Mouse (Mus musculus) limb, embryonic 11.5 days (tissue): ENCODE measurements around the gene Scgn. TPM values are rescaled to one million over a fixed set of nuclear protein-coding genes. Genes with fewer than 3 reads are reported as not detected.

ENCODE experiments used
- ATAC-seq: fragments of 200-750 bp; cut with Nextera tagmentation; 2 replicates; pipeline ENCODE4 v1.8.0; 2017; ENCODE audit warnings: low read depth; ENCODE audit not compliant: insufficient number of reproducible peaks, low FRiP score, low TSS enrichment
- DNase-seq: peaks from one replicate; pipeline ENCODE4 v3.0.0-alpha.2; 2015; ENCODE audit warnings: low spot score
- H3K27ac ChIP-seq: fragments of 300-500 bp; sonication (generic); replicated peaks from 2 replicates; pipeline ENCODE4 v1.5.1; 2014; ENCODE audit warnings: low read depth, mild to moderate bottlenecking, low read length
- H3K27me3 ChIP-seq: fragments of 300-500 bp; sonication (generic); 2 replicates; pipeline ENCODE4 v1.6.1; 2014; ENCODE audit warnings: mild to moderate bottlenecking, low read length, mixed read lengths; ENCODE audit not compliant: control insufficient read depth, insufficient read depth
- H3K36me3 ChIP-seq: fragments of 300-500 bp; sonication (generic); 2 replicates; pipeline ENCODE4 v1.6.1; 2014; ENCODE audit warnings: mild to moderate bottlenecking, low read length, moderate library complexity, mixed read lengths; ENCODE audit not compliant: control insufficient read depth, insufficient read depth
- H3K4me1 ChIP-seq: fragments of 300-500 bp; sonication (generic); 2 replicates; pipeline ENCODE4 v1.6.1; 2014; ENCODE audit warnings: low read length, mixed read lengths; ENCODE audit not compliant: control insufficient read depth, insufficient read depth
- H3K4me2 ChIP-seq: fragments of 300-500 bp; sonication (generic); 2 replicates; pipeline ENCODE4 v1.6.1; 2014; ENCODE audit warnings: low read depth, mild to moderate bottlenecking, moderate library complexity; ENCODE audit not compliant: severe bottlenecking
- H3K4me3 ChIP-seq: fragments of 300-500 bp; sonication (generic); 2 replicates; pipeline ENCODE4 v1.5.1; 2014; ENCODE audit warnings: low read depth, low read length
- H3K9ac ChIP-seq: fragments of 300-500 bp; sonication (generic); 2 replicates; pipeline ENCODE4 v1.6.1; 2014; ENCODE audit warnings: mild to moderate bottlenecking, low read length
- H3K9me3 ChIP-seq: fragments of 300-500 bp; sonication (generic); 2 replicates; pipeline ENCODE4 v1.6.1; 2016; ENCODE audit warnings: low read length; ENCODE audit not compliant: control insufficient read depth
- WGBS: fragments of 180-500 bp; shearing (Covaris S2); extraction: QIAGEN DNeasy Blood & Tissue Kit; methylation state at CpG from one replicate; pipeline ENCODE4 v1.1.7; 2014; 5-methylcytosine and 5-hydroxymethylcytosine counted together
- polyA plus RNA-seq: library from polyadenylated mRNA; unstranded; fragments of >200 nt; fragmentation: Nextera tagmentation; extraction: Ambion mirVana; gene quantifications from 2 replicates; pipeline ENCODE4 v1.2.1, GENCODE M21; 2014

Gene Scgn
- polyA plus RNA-seq, 1 experiment from 2014 or later, result not detected

DNA sequence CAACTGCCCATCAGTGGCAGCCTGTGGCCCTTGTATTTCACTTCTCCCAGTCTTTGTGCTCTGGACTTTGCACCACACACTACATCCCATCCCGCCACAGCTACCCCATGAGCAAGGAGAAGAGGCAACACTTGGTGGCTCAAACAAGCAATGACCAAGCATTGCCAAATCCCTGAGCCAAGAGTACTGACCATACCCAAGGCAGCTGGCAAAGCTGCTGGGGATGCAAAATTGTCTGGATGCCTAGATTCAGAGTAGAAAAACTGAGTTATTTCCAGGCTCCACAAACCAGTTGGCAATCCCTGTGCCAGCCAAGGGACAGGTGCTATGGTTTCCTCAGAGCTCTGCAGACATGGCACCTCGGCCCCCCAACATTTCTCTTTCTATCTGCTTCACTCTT, 10.1 kb upstream of the Scgn start:
- no peak for DNase-seq
- Histone ChIP-seq H3K27me3 (no peaks in the 10 kb centered on the region), H3K9ac (no peak overlapping the region), H3K4me2 (no peak overlapping the region), H3K4me3 (no peak overlapping the region), H3K4me1 (no peaks in the 10 kb centered on the region), H3K36me3 (no peaks in the 10 kb centered on the region), H3K27ac (no peak overlapping the region), H3K9me3 (no peaks in the 10 kb centered on the region)
- WGBS, result 75% methylated on average over 2 of the region's 2 CpGs
- no peak for ATAC-seq

- Histone ChIP-seq H3K9me3 (no peaks in the 10 kb centered on the region), H3K4me1 (no peaks in the 10 kb centered on the region), H3K4me2 (no peak overlapping the region), H3K27me3 (0 out of 2 replicates have a peak, but pooled peaks cover 3% of the 10 kb centered on the region), H3K36me3 (no peaks in the 10 kb centered on the region), H3K9ac (no peak overlapping the region), H3K27ac (no peak overlapping the region), H3K4me3 (no peak overlapping the region)
- ATAC-seq, result no peak
- 67% methylated on average over 2 of the region's 2 CpGs for WGBS
- DNase-seq, result no peak
Observed at GRCm38 (mm10) chr13:23998826-23999225, 7.8 kb upstream of the Scgn start.

DNA sequence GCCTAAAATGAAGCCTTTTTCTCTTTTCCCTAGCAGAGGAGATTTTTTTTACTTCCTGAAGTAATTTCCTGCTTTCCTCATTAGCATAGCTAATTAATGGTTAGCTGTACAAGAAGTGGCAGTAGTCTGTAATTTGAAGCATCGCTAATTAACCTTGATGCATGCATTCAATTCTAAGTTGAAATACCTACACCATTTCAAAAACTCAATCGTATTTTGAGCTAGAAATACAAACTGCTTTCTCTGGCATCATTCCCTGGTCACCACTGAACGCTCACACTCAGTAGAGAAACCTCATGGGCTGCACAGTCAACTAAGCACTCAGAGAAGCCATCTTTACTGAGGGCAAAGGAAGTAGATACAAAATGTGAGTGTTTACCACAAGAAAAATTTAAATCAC, 3.7 kb upstream of the Scgn start:
- Histone ChIP-seq H3K36me3 (no peaks in the 10 kb centered on the region), H3K9me3 (no peaks in the 10 kb centered on the region), H3K4me1 (no peaks in the 10 kb centered on the region), H3K4me3 (no peak overlapping the region), H3K27me3 (peaks cover 6% of the 10 kb centered on the region), H3K9ac (no peak overlapping the region), H3K27ac (no peak overlapping the region), H3K4me2 (no peak overlapping the region)
- 66% methylated on average over 3 of the region's 3 CpGs for WGBS
- no peak for ATAC-seq
- no peak for DNase-seq

DNA sequence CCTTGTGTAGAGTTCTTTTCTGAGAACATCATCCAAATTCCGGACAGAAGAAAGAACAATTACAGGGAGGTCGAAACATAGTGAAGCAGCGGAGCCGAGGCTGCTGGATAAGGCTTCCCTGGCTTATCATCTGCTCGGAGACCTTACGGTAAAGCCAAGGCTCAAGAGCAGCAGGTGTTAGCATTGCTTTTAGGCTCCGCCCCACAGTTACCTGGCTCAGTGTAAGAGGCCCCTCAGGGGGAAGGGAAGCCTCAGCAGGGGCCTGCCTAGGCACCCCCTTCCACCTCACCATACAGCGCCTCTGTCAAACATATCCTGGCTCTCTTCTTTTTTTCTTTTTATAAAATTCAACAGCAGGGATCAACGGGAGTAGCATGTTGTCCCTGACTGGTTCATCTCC, 3.0 kb upstream of the Scgn start:
- Histone ChIP-seq H3K27ac (no peak overlapping the region), H3K4me2 (no peak overlapping the region), H3K4me3 (no peak overlapping the region), H3K4me1 (no peaks in the 10 kb centered on the region), H3K9me3 (no peaks in the 10 kb centered on the region), H3K9ac (no peak overlapping the region), H3K27me3 (peaks cover 6% of the 10 kb centered on the region), H3K36me3 (no peaks in the 10 kb centered on the region)
- WGBS, result 12% methylated on average over 9 of the region's 9 CpGs
- ATAC-seq, result no peak
- no peak for DNase-seq

- peaks cover 6% of the 10 kb centered on the region for H3K27me3 ChIP-seq
- H3K36me3 ChIP-seq, result no peaks in the 10 kb centered on the region
- WGBS, result 21% methylated on average over 5 of the region's 5 CpGs
- H3K4me2 ChIP-seq, result no peak overlapping the region
- no peak overlapping the region for H3K27ac ChIP-seq
- no peaks in the 10 kb centered on the region for H3K9me3 ChIP-seq
- ATAC-seq, result no peak
- DNase-seq, result no peak
- no peak overlapping the region for H3K9ac ChIP-seq
- no peaks in the 10 kb centered on the region for H3K4me1 ChIP-seq
- H3K4me3 ChIP-seq, result no peak overlapping the region
Observed at GRCm38 (mm10) chr13:23990451-23990850, 563 bp downstream of the Scgn start.

GRCm38 (mm10) chr13:23985130-23985529, 5.9 kb downstream of the Scgn start:
- Histone ChIP-seq H3K4me3 (no peak overlapping the region), H3K36me3 (no peaks in the 10 kb centered on the region), H3K9me3 (no peaks in the 10 kb centered on the region), H3K4me2 (no peak overlapping the region), H3K27me3 (no peaks in the 10 kb centered on the region), H3K27ac (no peak overlapping the region), H3K9ac (no peak overlapping the region), H3K4me1 (no peaks in the 10 kb centered on the region)
- 54% methylated on average over 3 of the region's 3 CpGs for WGBS
- ATAC-seq (no peak), DNase-seq (no peak)

DNA sequence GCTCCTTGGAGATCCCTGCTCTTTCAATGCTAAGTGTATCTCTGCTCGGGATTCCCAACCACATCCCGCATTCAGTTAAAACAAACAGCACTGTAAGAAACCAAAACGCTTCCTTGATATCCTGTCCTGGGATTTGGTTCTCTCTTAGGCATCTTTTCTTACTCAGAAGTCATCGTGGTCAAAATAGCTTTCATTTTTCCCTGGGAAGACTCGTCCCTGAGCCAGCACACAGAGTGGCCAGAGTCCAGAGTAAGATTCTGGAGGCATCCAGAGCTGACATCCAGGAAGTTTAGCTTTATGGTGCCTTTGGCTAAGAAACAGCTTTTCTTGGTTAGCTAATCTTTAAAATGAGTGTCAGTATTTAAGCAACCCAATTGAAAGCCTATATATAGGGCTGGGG, 18.7 kb downstream of the Scgn start:
- 83% methylated on average over 5 of the region's 5 CpGs for WGBS
- Histone ChIP-seq H3K4me2 (no peak overlapping the region), H3K27me3 (no peaks in the 10 kb centered on the region), H3K4me1 (no peaks in the 10 kb centered on the region), H3K27ac (no peak overlapping the region), H3K4me3 (no peak overlapping the region), H3K9me3 (no peaks in the 10 kb centered on the region), H3K36me3 (no peaks in the 10 kb centered on the region), H3K9ac (no peak overlapping the region)
- ATAC-seq, result no peak
- DNase-seq, result no peak

DNA sequence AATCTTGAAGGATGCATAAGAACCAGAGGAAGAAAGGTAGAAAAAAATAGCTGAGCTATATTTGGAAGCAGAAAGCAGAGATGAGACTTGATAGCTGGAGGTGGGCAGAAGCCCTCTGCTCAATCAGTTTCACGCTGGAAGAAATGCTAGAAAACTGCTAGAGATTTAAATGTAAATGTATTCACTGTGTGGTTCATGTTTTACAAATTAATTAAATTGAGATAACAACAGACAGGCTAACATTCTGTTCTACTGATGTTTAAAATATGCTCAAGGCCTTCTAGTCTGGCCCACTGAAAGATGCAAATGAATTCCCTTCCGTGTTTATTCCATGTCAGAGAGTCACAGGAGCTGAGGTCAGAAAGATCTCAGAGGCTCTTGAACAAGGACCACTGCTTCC, 19.1 kb downstream of the Scgn start:
- 78% methylated on average over 2 of the region's 2 CpGs for WGBS
- no peak for DNase-seq
- H3K4me2 ChIP-seq, result no peak overlapping the region
- no peaks in the 10 kb centered on the region for H3K4me1 ChIP-seq
- no peak overlapping the region for H3K27ac ChIP-seq
- no peak for ATAC-seq
- H3K27me3 ChIP-seq, result no peaks in the 10 kb centered on the region
- H3K36me3 ChIP-seq, result no peaks in the 10 kb centered on the region
- no peak overlapping the region for H3K9ac ChIP-seq
- no peaks in the 10 kb centered on the region for H3K9me3 ChIP-seq
- H3K4me3 ChIP-seq, result no peak overlapping the region

GRCm38 (mm10) chr13:23964909-23965308, 26.1 kb downstream of the Scgn start:
- DNase-seq (no peak), ATAC-seq (no peak)
- H3K9ac ChIP-seq, result no peak overlapping the region
- H3K4me2 ChIP-seq, result no peak overlapping the region
- H3K27me3 ChIP-seq, result no peaks in the 10 kb centered on the region
- no peak overlapping the region for H3K27ac ChIP-seq
- no peaks in the 10 kb centered on the region for H3K9me3 ChIP-seq
- H3K36me3 ChIP-seq, result no peaks in the 10 kb centered on the region
- H3K4me1 ChIP-seq, result no peaks in the 10 kb centered on the region
- WGBS, result 85% methylated on average over 2 of the region's 2 CpGs
- H3K4me3 ChIP-seq, result no peak overlapping the region
